8 mouse cellular contexts compared by ENCODE assay signal in the genomic region with DNA sequence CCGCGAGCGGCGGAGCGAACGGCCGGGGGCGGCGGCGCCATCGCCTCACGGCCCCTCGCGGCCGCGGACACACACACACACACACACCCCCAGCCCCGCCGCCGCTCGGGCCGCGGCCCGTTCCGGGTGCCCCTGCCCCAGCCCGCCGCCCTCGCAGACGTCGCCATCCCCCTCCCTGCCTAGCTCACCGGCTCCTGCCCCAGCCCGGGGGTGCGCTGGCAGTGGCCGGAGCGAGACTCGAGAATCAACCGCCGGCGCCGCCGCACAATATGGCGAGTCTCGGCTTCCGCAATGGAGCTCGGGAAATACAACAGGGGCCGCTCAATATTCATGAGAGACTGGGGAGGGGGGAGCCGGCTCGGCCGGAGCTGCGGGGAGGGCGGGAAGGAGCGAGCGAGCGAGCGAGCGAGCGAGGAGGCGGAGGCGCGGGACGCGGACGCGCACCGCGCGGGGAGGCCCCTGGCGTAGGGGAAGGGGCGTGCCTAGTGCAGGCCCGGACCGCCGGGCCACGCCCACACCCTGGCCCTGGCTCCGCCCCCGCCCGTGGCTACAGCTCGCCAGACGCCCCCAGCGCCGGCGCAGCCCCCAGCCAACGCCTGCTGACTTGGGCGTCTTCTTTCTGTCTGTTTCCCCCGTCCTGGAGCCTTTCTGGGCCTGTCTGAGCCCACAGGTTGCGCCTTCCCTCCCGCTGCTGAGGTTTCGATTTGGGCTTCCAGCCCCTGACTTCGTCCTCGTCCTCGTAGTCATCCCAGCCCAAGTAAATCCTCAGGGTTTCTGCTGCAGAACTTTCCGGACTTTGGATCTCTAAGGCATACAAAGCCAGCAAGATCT. TPM values are rescaled to one million over a fixed set of nuclear protein-coding genes. Genes with fewer than 3 reads are reported as not detected.
DNase-seq lines count a peak whose midpoint lies in the region; ATAC-seq and TF ChIP-seq lines count a peak whose summit lies in the region.

A gene (minus strand): TSS at position 425 of the 831 bp plus-strand sequence.

- peak within 1 kb of the TSS; percentile 76 for H3K4me2 ChIP-seq in forebrain, embryonic 16.5 days (ENCODE audit: low read length)
- H3K4me2 ChIP-seq in lung, embryonic 14.5 days, result peak within 1 kb of the TSS; percentile 69

- WGBS in forebrain, embryonic 16.5 days, result under 1% methylated on average over 72 of the region's 90 CpGs
- WGBS in lung, embryonic 14.5 days, result under 1% methylated on average over 75 of the region's 90 CpGs
- under 1% methylated on average over 90 of the region's 90 CpGs for WGBS in olfactory bulb, adult 2 months
- WGBS in thymus, adult 2 months, result under 1% methylated on average over 89 of the region's 90 CpGs

- H3K4me1 ChIP-seq in ES-E14 (ENCODE audit: control insufficient read depth in 2 of 2, insufficient read depth in 2 of 2, low read length in 2 of 2, poor library complexity in 1 of 2), result peaks cover 0 to 3% of the 10 kb centered on the region in 2 experiments; a peak in 2 of 4 replicates
- H3K4me1 ChIP-seq in forebrain, embryonic 16.5 days (replicated peaks; ENCODE audit: control insufficient read depth, insufficient read depth, low read length), result peaks cover 12% of the 10 kb centered on the region
- no peaks in the 10 kb centered on the region for H3K4me1 ChIP-seq in lung, embryonic 14.5 days (ENCODE audit: insufficient read depth)
- no peaks in the 10 kb centered on the region for H3K4me1 ChIP-seq in olfactory bulb, adult 2 months (ENCODE audit: control insufficient read depth, insufficient read depth, low read length)
- peaks cover 4% of the 10 kb centered on the region; the same call in 1 of the 2 replicates for H3K4me1 ChIP-seq in thymus, adult 2 months (replicated peaks; ENCODE audit: control insufficient read depth, insufficient read depth, low read length)

- TF ChIP-seq POLR2A in olfactory bulb, adult 2 months (IDR thresholded peaks at IDR 0.05; ENCODE audit: insufficient read depth, low read depth, low read length), result no peak; the same call in 1 of the 2 replicates
- TF ChIP-seq POLR2A in thymus, adult 2 months (IDR thresholded peaks at IDR 0.05; ENCODE audit: control insufficient read depth, extremely low read depth, insufficient read depth, low read length, poor library complexity), result peak; percentile 90

- no peak for TF ChIP-seq CTCF in layer of hippocampus, adult 2 months (conservative IDR thresholded peaks at IDR 0.05)
- TF ChIP-seq CTCF in lung, embryonic 14.5 days (IDR thresholded peaks at IDR 0.05; ENCODE audit: low read depth), result no peak
- TF ChIP-seq CTCF in olfactory bulb, adult 2 months (IDR thresholded peaks at IDR 0.05; ENCODE audit: insufficient read depth, low read depth, low read length), result no peak
- peak; percentile 44; the same call in 1 of the 2 replicates for TF ChIP-seq CTCF in thymus, adult 2 months (IDR thresholded peaks at IDR 0.05; ENCODE audit: borderline replicate concordance, control insufficient read depth, extremely low read depth, insufficient read depth, low read length, poor library complexity)

- H3K9ac ChIP-seq in ES-E14 (ENCODE audit: insufficient read depth, low read depth, low read length, poor library complexity, severe bottlenecking), result peak within 1 kb of the TSS; percentile 100
- H3K9ac ChIP-seq in forebrain, embryonic 16.5 days (replicated peaks; ENCODE audit: low read depth, low read length), result peak within 1 kb of the TSS; percentile 98
- peak within 1 kb of the TSS; percentile 97 for H3K9ac ChIP-seq in lung, embryonic 14.5 days

- H3K27me3 ChIP-seq in forebrain, embryonic 16.5 days (replicated peaks; ENCODE audit: control insufficient read depth, insufficient read depth, low read length), result no peaks in the 10 kb centered on the region
- no peaks in the 10 kb centered on the region for H3K27me3 ChIP-seq in lung, embryonic 14.5 days (ENCODE audit: insufficient read depth, low read length)
- no peaks in the 10 kb centered on the region for H3K27me3 ChIP-seq in thymus, adult 2 months (ENCODE audit: control insufficient read depth, insufficient read depth, low read length)

- in situ Hi-C loops in ES-E14 (cut with MboI; ENCODE audit: low sequenced_read_pairs in 2 of 2, unreplicated experiment in 2 of 2), result no loop called here

- peak; percentile 76 for DNase-seq in ES-E14 (ENCODE audit: low read depth, low spot score)
- DNase-seq in cerebellum, adult 11-12 months, result peak; percentile 89
- DNase-seq in heart, postnatal 36 days, result peak; percentile 92 to 96
- peak; percentile 88 to 90 for DNase-seq in layer of hippocampus, adult 2 months (ENCODE audit: low spot score in 2 of 2)
- peak; percentile 98 for DNase-seq in lung, embryonic 14.5 days
- peak; percentile 94 for DNase-seq in thymus, adult 2 months

- ATAC-seq in forebrain, embryonic 16.5 days, result peak; percentile 97
- peak; percentile 98 for ATAC-seq in lung, embryonic 14.5 days (ENCODE audit: insufficient read depth)

- intact Hi-C loops in heart, postnatal 36 days (cut with DNase I), result no loop called here

- 0 out of 2 replicates have a peak, but pooled peaks cover 3% of the 10 kb centered on the region for H3K36me3 ChIP-seq in ES-E14 (ENCODE audit: control insufficient read depth, insufficient read depth, low read length, poor library complexity, severe bottlenecking)
- no peaks in the 10 kb centered on the region for H3K36me3 ChIP-seq in forebrain, embryonic 16.5 days (ENCODE audit: control insufficient read depth, insufficient read depth)
- no peaks in the 10 kb centered on the region for H3K36me3 ChIP-seq in lung, embryonic 14.5 days (ENCODE audit: insufficient read depth)
- no peaks in the 10 kb centered on the region for H3K36me3 ChIP-seq in thymus, adult 2 months (ENCODE audit: control insufficient read depth, insufficient read depth, low read length)

- H3K27ac ChIP-seq in ES-E14 (ENCODE audit: insufficient read depth, low read depth, low read length, poor library complexity, severe bottlenecking), result peak within 1 kb of the TSS; percentile 94
- H3K27ac ChIP-seq in forebrain, embryonic 16.5 days (ENCODE audit: low read length), result peak within 1 kb of the TSS; percentile 95
- peak within 1 kb of the TSS; percentile 92 for H3K27ac ChIP-seq in layer of hippocampus, adult 2 months
- H3K27ac ChIP-seq in lung, embryonic 14.5 days (ENCODE audit: low read depth), result peak within 1 kb of the TSS; percentile 99
- 0 out of 2 replicates have a peak within 1 kb of the TSS, but pooled peaks have one; percentile 2 for H3K27ac ChIP-seq in olfactory bulb, adult 2 months (ENCODE audit: insufficient read depth, low read depth, low read length)
- peak within 1 kb of the TSS; percentile 47; the same call in 1 of the 2 replicates for H3K27ac ChIP-seq in thymus, adult 2 months (ENCODE audit: control insufficient read depth, insufficient read depth, low read length)

- peak within 1 kb of the TSS; percentile 82 to 99 for H3K4me3 ChIP-seq in ES-E14 (ENCODE audit: insufficient read depth in 1 of 2, low read depth in 1 of 2, low read length in 2 of 2, poor library complexity in 1 of 2, severe bottlenecking in 1 of 2)
- H3K4me3 ChIP-seq in forebrain, embryonic 16.5 days (replicated peaks; ENCODE audit: low read length), result peak within 1 kb of the TSS; percentile 89
- H3K4me3 ChIP-seq in layer of hippocampus, adult 2 months, result peak within 1 kb of the TSS; percentile 88
- peak within 1 kb of the TSS; percentile 92 for H3K4me3 ChIP-seq in lung, embryonic 14.5 days (ENCODE audit: low read depth, low read length)
- peak within 1 kb of the TSS; percentile 70 for H3K4me3 ChIP-seq in olfactory bulb, adult 2 months (ENCODE audit: insufficient read depth, low read depth, low read length)
- peak within 1 kb of the TSS; percentile 77 for H3K4me3 ChIP-seq in thymus, adult 2 months (ENCODE audit: control insufficient read depth, insufficient read depth, low read length)

- H3K9me3 ChIP-seq in ES-E14 (ENCODE audit: control insufficient read depth, insufficient read depth, low read depth, low read length), result no peaks in the 10 kb centered on the region
- H3K9me3 ChIP-seq in forebrain, embryonic 16.5 days (ENCODE audit: control insufficient read depth, low read length), result no peaks in the 10 kb centered on the region
- no peaks in the 10 kb centered on the region for H3K9me3 ChIP-seq in lung, embryonic 14.5 days (ENCODE audit: low read depth, low read length)

TF ChIP-seq in ES-E14, 5 proteins besides CTCF, POLR2A, EP300 and RAD21:
- TF ChIP-seq HCFC1 (IDR thresholded peaks at IDR 0.05; ENCODE audit: borderline replicate concordance, insufficient read depth, low read length) (peak; percentile 31; the same call in 1 of the 2 replicates), MAFK (IDR thresholded peaks at IDR 0.05; ENCODE audit: insufficient read depth, low read depth, low read length) (no peak), ZNF384 (IDR thresholded peaks at IDR 0.05; ENCODE audit: low read depth, low read length) (no peak)

RNA-seq across cellular contexts. Expression of the gene that starts here (rescaled TPM):
- total RNA-seq in ES-E14 (2012; rRNA removed), result 54.1 and 58.9 TPM in 2 replicates
- 115 and 118 TPM in 2 replicates for polyA plus RNA-seq in forebrain, embryonic 16.5 days (2015; fragmentation: Nextera tagmentation; extraction: Ambion mirVana)
- total RNA-seq in heart, postnatal 36 days (2021), result 10 to 100 TPM; 16.7 to 18.6 TPM
- total RNA-seq in layer of hippocampus, adult 2 months (2021), result 10 to 100 TPM; 37.2 to 50.4 TPM
- polyA plus RNA-seq in lung, embryonic 14.5 days (2014; fragmentation: Nextera tagmentation; extraction: Ambion mirVana), result 86.1 and 89.7 TPM in 2 replicates
- not detected in 2 replicates for polyA plus RNA-seq in olfactory bulb, adult 2 months (2012; ENCODE audit: insufficient read depth, insufficient read length, low replicate concordance, missing spikeins)
- 30.4 and 36.5 TPM in 2 replicates for polyA plus RNA-seq in thymus, adult 2 months (2012; rRNA removed)

Comparison
In these comparisons a context has a peak if more than half of its experiments do, and no peak if none do; other contexts are left out.
1. Peak in every context shown above with its lines: DNase-seq, ATAC-seq, H3K4me3 ChIP-seq and H3K27ac ChIP-seq.
2. H3K27ac ChIP-seq: peak in every context shown above with its lines; median percentile 99 in lung, embryonic 14.5 days; 95 in forebrain, embryonic 16.5 days; 94 in ES-E14; 92 in layer of hippocampus, adult 2 months; 47 in thymus, adult 2 months; 2 in olfactory bulb, adult 2 months.